Mouse (Mus musculus) midbrain, embryonic 12.5 days (tissue): ENCODE data around the gene Ndufaf2. TPM values are rescaled to one million over a fixed set of nuclear protein-coding genes. Genes with fewer than 3 reads are reported as not detected.
A peak's percentile ranks its signal among the peaks of the same experiment; 100 is the strongest.

Source experiments
- ATAC-seq: fragments of 200-750 bp; cut with Nextera tagmentation; 2 replicates; pipeline ENCODE4 v1.8.0; 2017; ENCODE audit warnings: low read depth, moderate TSS enrichment, moderate library complexity; ENCODE audit not compliant: low FRiP score
- H3K27ac ChIP-seq: fragments of 300-500 bp; sonication (generic); replicated peaks from 2 replicates; pipeline ENCODE4 v1.5.1; 2016; ENCODE audit warnings: mild to moderate bottlenecking
- H3K27me3 ChIP-seq: fragments of 300-500 bp; sonication (generic); 2 replicates; pipeline ENCODE4 v1.6.1; 2016; ENCODE audit warnings: mild to moderate bottlenecking
- H3K36me3 ChIP-seq: fragments of 300-500 bp; sonication (generic); 2 replicates; pipeline ENCODE4 v1.6.1; 2016
- H3K4me1 ChIP-seq: fragments of 300-500 bp; sonication (generic); 2 replicates; pipeline ENCODE4 v1.6.1; 2016
- H3K4me2 ChIP-seq: fragments of 300-500 bp; sonication (generic); replicated peaks from 2 replicates; pipeline ENCODE4 v1.6.1; 2016; ENCODE audit warnings: mild to moderate bottlenecking, moderate library complexity
- H3K4me3 ChIP-seq: fragments of 300-500 bp; sonication (generic); 2 replicates; pipeline ENCODE4 v1.5.1; 2016; ENCODE audit warnings: mild to moderate bottlenecking
- H3K9ac ChIP-seq: fragments of 300-500 bp; sonication (generic); replicated peaks from 2 replicates; pipeline ENCODE4 v1.6.1; 2016; ENCODE audit warnings: mild to moderate bottlenecking, moderate library complexity
- H3K9me3 ChIP-seq: fragments of 300-500 bp; sonication (generic); 2 replicates; pipeline ENCODE4 v1.6.1; 2016; ENCODE audit warnings: mild to moderate bottlenecking
- WGBS: fragments of 180-500 bp; shearing (Covaris S2); methylation state at CpG from one replicate; pipeline ENCODE4 v1.1.7; 2016; 5-methylcytosine and 5-hydroxymethylcytosine counted together
- polyA plus RNA-seq: library from polyadenylated mRNA; unstranded; fragments of >200 nt; fragmentation: Nextera tagmentation; extraction: Ambion mirVana; gene quantifications from 2 replicates; pipeline ENCODE4 v1.2.1, GENCODE M21; 2016

The Ndufaf2 gene
- polyA plus RNA-seq: 72.7 and 74.7 TPM in 2 replicates

DNA sequence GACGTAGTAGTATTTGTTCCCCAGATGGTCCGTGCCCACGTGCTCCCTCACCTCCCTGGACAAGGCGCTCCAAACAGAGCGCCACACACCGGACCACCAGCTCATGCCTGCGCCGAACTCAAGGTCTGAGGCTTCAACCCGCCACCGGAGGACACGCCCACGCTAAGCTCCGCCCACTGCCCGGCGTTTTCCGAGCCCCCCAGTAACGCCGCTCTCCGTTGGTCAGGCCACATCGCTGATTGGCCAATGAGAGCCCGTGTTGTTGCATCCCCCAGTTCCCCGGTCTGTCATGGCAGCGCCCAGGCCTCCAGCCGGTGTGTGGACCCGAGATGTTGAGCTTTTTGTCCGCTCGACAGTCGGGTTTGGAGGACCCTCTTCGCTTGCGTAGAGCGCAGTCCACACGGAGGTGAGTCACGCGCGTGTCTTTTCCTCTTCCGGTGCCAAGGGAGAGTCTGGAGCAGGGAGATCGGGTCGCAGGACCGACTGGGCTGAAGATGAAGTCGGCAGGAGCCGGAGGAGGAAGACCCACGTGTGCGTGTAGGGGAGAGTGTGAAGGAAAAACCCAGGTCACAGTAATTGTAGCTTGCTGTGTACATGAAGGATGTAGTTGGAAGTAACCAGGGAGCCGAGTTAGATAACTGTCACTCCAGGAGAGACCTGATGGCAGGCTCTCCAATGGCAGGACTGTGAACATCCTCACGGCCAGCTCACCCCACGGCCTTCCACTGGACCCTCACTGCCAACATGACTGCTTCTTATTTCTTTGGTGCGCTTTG is at the start of gene Ndufaf2, which contains the start of gene Ercc8:
Gene Ndufaf2 (minus strand): TSS at position 159 of the 776 bp plus-strand sequence.
Gene Ercc8 (plus strand): TSS at position 267 of the 776 bp plus-strand sequence.
- under 1% methylated on average over 47 of the region's 47 CpGs for WGBS
- Histone ChIP-seq H3K4me2 (peak within 1 kb of the TSS; percentile 95), H3K27me3 (no peaks in the 10 kb centered on the region), H3K9me3 (no peaks in the 10 kb centered on the region), H3K4me3 (peak within 1 kb of the TSS; percentile 96), H3K36me3 (peaks cover 9% of the 10 kb centered on the region; the same call in 1 of the 2 replicates), H3K4me1 (peaks cover 12% of the 10 kb centered on the region), H3K27ac (no peak within 1 kb of the TSS; the same call in 1 of the 2 replicates), H3K9ac (peak within 1 kb of the TSS; percentile 71)
- ATAC-seq: peak; percentile 99

- Histone ChIP-seq H3K27ac (no peak overlapping the region), H3K4me2 (no peak overlapping the region), H3K9me3 (no peaks in the 10 kb centered on the region), H3K4me1 (no peaks in the 10 kb centered on the region), H3K36me3 (no peaks in the 10 kb centered on the region), H3K27me3 (peaks cover 5% of the 10 kb centered on the region), H3K9ac (no peak overlapping the region), H3K4me3 (no peak overlapping the region)
- 75% methylated on average over 5 of the region's 5 CpGs for WGBS
- ATAC-seq: no peak
Observed at GRCm38 (mm10) chr13:108208090-108208489, 49.7 kb upstream of the Ndufaf2 start.

DNA sequence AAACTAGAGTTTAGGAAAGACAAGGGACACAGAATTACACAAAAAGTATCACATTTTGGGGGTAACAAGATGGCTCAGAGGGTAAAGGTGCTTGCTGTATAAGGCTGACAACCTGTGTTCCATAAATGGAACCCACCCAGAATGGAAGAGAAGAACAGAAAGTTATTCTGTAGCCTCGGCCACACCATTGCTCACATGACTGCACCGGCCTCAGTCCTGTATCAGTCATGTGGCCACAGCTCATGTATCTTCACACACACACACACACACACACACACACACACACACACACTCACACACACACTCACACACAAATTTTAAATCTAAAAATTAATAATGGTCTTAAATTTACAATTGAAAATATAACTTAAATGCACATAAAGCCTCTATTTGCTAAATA is 49.0 kb upstream of the Ndufaf2 start:
- Histone ChIP-seq H3K27me3 (peaks cover 2% of the 10 kb centered on the region; the same call in 1 of the 2 replicates), H3K4me1 (no peaks in the 10 kb centered on the region), H3K4me2 (no peak overlapping the region), H3K27ac (no peak overlapping the region), H3K4me3 (no peak overlapping the region), H3K9me3 (no peaks in the 10 kb centered on the region), H3K36me3 (no peaks in the 10 kb centered on the region), H3K9ac (no peak overlapping the region)
- WGBS: 94% methylated on average over 2 of the region's 2 CpGs
- no peak for ATAC-seq

DNA sequence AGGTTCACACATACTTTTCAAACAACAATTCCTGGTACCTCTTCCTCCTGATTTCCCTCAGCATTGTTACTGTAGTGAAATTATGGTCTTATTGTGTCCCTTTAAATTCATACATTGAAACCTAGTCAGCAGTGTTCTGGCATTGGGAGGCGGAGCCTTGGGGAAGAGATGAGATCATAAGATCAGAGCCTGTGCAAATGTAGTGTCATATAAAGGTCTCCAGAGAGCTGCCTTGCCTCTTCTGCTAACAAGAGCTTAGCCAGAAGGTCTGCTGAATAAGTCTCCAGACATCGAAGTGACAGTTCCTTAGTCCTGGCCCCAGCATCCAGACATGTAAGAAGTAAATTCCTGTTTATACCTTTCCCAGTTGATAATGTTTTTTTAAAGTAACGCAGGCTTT is 46.4 kb upstream of the Ndufaf2 start:
- Histone ChIP-seq H3K27ac (no peak overlapping the region), H3K36me3 (no peaks in the 10 kb centered on the region), H3K27me3 (no peaks in the 10 kb centered on the region), H3K4me1 (no peaks in the 10 kb centered on the region), H3K9ac (no peak overlapping the region), H3K4me2 (no peak overlapping the region), H3K9me3 (no peaks in the 10 kb centered on the region), H3K4me3 (no peak overlapping the region)
- WGBS: 88% methylated on average over 3 of the region's 3 CpGs
- ATAC-seq: no peak

- H3K9me3 ChIP-seq: no peaks in the 10 kb centered on the region
- H3K4me1 ChIP-seq: no peaks in the 10 kb centered on the region
- 91% methylated on average over 6 of the region's 6 CpGs for WGBS
- no peak overlapping the region for H3K9ac ChIP-seq
- no peak overlapping the region for H3K4me2 ChIP-seq
- H3K27ac ChIP-seq: no peak overlapping the region
- no peak for ATAC-seq
- peaks cover 21% of the 10 kb centered on the region for H3K36me3 ChIP-seq
- H3K4me3 ChIP-seq: no peak overlapping the region
- no peaks in the 10 kb centered on the region for H3K27me3 ChIP-seq
Observed at GRCm38 (mm10) chr13:108195474-108195873, 37.1 kb upstream of the Ndufaf2 start.

DNA sequence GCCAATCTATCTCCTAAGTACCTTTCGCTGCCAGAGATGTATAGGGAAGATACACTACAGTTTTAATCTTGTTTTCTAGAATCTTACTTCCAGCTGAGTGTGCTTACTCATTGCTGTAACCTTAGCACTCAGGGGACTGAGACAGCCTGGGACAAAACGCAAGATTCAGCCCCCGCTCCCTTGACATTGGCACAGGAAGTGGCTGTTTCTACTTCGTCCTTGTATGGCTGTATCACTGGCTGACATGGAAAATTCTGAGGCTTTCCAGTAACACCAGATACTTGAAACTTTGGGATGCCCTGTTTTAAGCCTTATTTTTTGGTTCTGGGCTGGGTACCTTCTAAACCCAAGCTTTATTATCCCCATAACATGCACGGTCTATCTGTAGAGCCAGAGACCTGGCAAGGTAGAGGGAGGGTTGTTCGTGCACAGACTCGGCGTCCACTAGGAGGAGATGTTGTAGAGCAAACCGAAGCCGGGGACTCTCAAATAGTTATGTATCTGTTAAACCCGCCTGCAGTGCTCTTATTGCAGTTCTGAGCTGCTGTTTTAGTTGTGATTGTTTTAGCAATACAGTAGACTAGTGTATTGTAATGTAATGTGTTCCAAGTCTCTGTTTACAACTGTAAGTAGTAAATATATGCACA is 32.8 kb upstream of the Ndufaf2 start:
- Histone ChIP-seq H3K27ac (no peak overlapping the region), H3K9ac (no peak overlapping the region), H3K9me3 (no peaks in the 10 kb centered on the region), H3K4me2 (no peak overlapping the region), H3K4me1 (no peaks in the 10 kb centered on the region), H3K36me3 (peaks cover 33% of the 10 kb centered on the region), H3K27me3 (no peaks in the 10 kb centered on the region), H3K4me3 (no peak overlapping the region)
- 68% methylated on average over 11 of the region's 11 CpGs for WGBS
- no peak for ATAC-seq

DNA sequence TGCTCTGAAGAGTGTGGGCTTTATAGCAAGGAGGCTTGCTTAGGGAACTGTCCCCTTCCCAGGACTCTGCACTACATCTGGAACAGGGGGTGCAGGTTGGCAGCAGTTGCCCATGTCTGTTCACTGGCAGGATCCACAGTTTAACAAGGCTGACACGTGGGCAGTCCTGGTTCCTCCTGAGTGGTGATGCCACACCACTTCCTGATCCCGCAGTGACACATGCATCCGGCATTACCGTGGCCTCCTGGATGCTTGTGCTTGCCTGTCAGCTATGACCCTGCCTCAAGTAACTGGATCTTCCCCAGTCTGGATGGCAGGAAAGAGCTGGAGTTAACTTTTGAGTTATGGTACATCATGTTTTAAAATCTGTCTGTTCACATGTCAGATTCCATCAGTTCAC is 29.6 kb upstream of the Ndufaf2 start:
- Histone ChIP-seq H3K4me1 (no peaks in the 10 kb centered on the region), H3K27ac (no peak overlapping the region)
- WGBS: 96% methylated on average over 4 of the region's 4 CpGs

GRCm38 (mm10) chr13:108185530-108185929 is 27.1 kb upstream of the Ndufaf2 start:
- Histone ChIP-seq H3K27me3 (no peaks in the 10 kb centered on the region), H3K4me3 (no peak overlapping the region), H3K9me3 (no peaks in the 10 kb centered on the region), H3K4me2 (no peak overlapping the region), H3K9ac (no peak overlapping the region), H3K4me1 (no peaks in the 10 kb centered on the region), H3K36me3 (peaks cover 57% of the 10 kb centered on the region), H3K27ac (no peak overlapping the region)
- 93% methylated on average over 3 of the region's 3 CpGs for WGBS
- no peak for ATAC-seq

More for the DNA sequence above, 29.6 kb upstream of the Ndufaf2 start:
- no peak for ATAC-seq
- H3K9me3 ChIP-seq: no peaks in the 10 kb centered on the region
- no peak overlapping the region for H3K9ac ChIP-seq
- H3K36me3 ChIP-seq: peaks cover 36% of the 10 kb centered on the region
- no peak overlapping the region for H3K4me3 ChIP-seq
- no peak overlapping the region for H3K4me2 ChIP-seq
- no peaks in the 10 kb centered on the region for H3K27me3 ChIP-seq

DNA sequence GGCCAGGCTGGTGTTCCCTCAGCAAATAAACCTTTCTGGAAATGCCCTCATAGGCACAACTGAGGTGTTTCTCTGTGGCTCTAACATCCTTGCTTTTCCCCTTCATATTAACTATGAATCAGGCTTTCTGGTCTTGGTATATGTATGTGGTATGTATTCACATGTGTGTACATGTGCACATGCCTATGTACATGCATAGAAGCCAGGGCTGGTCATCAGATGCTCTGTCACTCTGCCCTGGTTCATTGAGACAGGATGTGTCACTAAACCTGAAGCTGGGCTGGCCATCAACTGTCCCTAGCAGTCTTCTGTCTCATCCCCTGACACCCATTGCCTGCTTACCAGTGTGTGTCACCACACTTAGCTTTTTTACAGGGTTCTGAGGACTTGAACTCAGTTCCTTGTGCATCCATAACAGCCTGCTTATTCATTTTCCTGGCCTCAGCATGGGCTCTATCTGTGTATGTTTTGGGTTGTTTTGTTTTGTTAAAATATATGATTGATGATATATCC is 26.4 kb upstream of the Ndufaf2 start:
- peaks cover 60% of the 10 kb centered on the region for H3K36me3 ChIP-seq
- H3K4me2 ChIP-seq: no peak overlapping the region
- no peak overlapping the region for H3K27ac ChIP-seq
- no peak for ATAC-seq
- no peak overlapping the region for H3K4me3 ChIP-seq
- no peaks in the 10 kb centered on the region for H3K4me1 ChIP-seq
- no peak overlapping the region for H3K9ac ChIP-seq
- H3K9me3 ChIP-seq: no peaks in the 10 kb centered on the region
- H3K27me3 ChIP-seq: no peaks in the 10 kb centered on the region

GRCm38 (mm10) chr13:108180821-108181220 is 22.4 kb upstream of the Ndufaf2 start:
- 88% methylated on average over 5 of the region's 5 CpGs for WGBS
- no peaks in the 10 kb centered on the region for H3K4me1 ChIP-seq
- H3K27me3 ChIP-seq: no peaks in the 10 kb centered on the region
- no peak overlapping the region for H3K4me2 ChIP-seq
- no peaks in the 10 kb centered on the region for H3K9me3 ChIP-seq
- H3K36me3 ChIP-seq: peaks cover 73% of the 10 kb centered on the region
- no peak for ATAC-seq
- no peak overlapping the region for H3K9ac ChIP-seq
- no peak overlapping the region for H3K27ac ChIP-seq
- H3K4me3 ChIP-seq: no peak overlapping the region

- H3K27me3 ChIP-seq: no peaks in the 10 kb centered on the region
- H3K27ac ChIP-seq: no peak overlapping the region
- no peak overlapping the region for H3K9ac ChIP-seq
- no peaks in the 10 kb centered on the region for H3K9me3 ChIP-seq
- no peak overlapping the region for H3K4me3 ChIP-seq
- ATAC-seq: no peak
- 90% methylated on average over 8 of the region's 8 CpGs for WGBS
- peaks cover 65% of the 10 kb centered on the region for H3K36me3 ChIP-seq
- H3K4me1 ChIP-seq: no peaks in the 10 kb centered on the region
- no peak overlapping the region for H3K4me2 ChIP-seq
Observed at GRCm38 (mm10) chr13:108179618-108180017, 21.2 kb upstream of the Ndufaf2 start.

DNA sequence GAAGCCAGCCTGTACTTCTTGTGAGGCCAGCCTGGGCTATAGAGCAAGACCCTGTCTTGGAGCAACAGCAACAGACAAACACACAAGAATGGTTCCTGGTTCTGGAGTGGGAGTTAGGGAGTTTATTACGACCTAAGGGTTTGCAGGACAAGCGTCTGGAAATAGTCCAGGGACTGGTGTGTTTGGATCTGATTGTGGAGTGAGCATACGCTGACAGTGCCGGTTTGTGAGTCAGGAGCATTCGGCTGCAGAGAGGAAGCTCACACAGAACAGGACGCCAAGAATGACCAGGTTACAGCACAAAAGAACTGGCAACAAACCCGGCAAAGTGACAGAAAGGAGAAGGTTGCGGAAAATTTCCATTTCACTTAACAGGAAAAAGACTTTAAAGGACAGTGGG is 12.1 kb upstream of the Ndufaf2 start:
- Histone ChIP-seq H3K4me3 (no peak overlapping the region), H3K36me3 (peaks cover 33% of the 10 kb centered on the region), H3K27me3 (no peaks in the 10 kb centered on the region), H3K4me2 (no peak overlapping the region), H3K9ac (no peak overlapping the region), H3K4me1 (no peaks in the 10 kb centered on the region), H3K9me3 (no peaks in the 10 kb centered on the region), H3K27ac (no peak overlapping the region)
- 95% methylated on average over 8 of the region's 8 CpGs for WGBS
- no peak for ATAC-seq
